Mouse (Mus musculus) neural tube, embryonic 11.5 days (tissue): Measurements from ENCODE around the gene Heatr3. TPM values are rescaled to one million over a fixed set of nuclear protein-coding genes. Genes with fewer than 3 reads are reported as not detected.
"Not testable (repeated sequence)": the region's sequence is repeated elsewhere in the genome, so short reads cannot be mapped to it uniquely, and the experiment has no call there.

ENCODE experiments used
- ATAC-seq: fragments of 200-750 bp; cut with Nextera tagmentation; 2 replicates; pipeline ENCODE4 v1.8.0; 2017; ENCODE audit warnings: moderate number of reproducible peaks, mild to moderate bottlenecking, moderate TSS enrichment, moderate library complexity; ENCODE audit not compliant: insufficient read depth, low FRiP score, low TSS enrichment
- DNase-seq: peaks from one replicate; pipeline ENCODE4 v3.0.0-alpha.2; 2015; ENCODE audit warnings: low spot score
- H3K27ac ChIP-seq: fragments of 300-500 bp; sonication (generic); 2 replicates; pipeline ENCODE4 v1.5.1; 2014; ENCODE audit warnings: low read depth, mild to moderate bottlenecking, low read length
- H3K27me3 ChIP-seq: fragments of 300-500 bp; sonication (generic); 2 replicates; pipeline ENCODE4 v1.6.1; 2014; ENCODE audit warnings: mild to moderate bottlenecking, low read length, mixed read lengths; ENCODE audit not compliant: control insufficient read depth, insufficient read depth
- H3K36me3 ChIP-seq: fragments of 300-500 bp; sonication (generic); 2 replicates; pipeline ENCODE4 v1.6.1; 2014; ENCODE audit warnings: mild to moderate bottlenecking, low read length, moderate library complexity, mixed read lengths; ENCODE audit not compliant: control insufficient read depth, insufficient read depth
- H3K4me1 ChIP-seq: fragments of 300-500 bp; sonication (generic); 2 replicates; pipeline ENCODE4 v1.6.1; 2014; ENCODE audit warnings: low read length, mixed read lengths; ENCODE audit not compliant: control insufficient read depth, insufficient read depth
- H3K4me2 ChIP-seq: fragments of 300-500 bp; sonication (generic); 2 replicates; pipeline ENCODE4 v1.6.1; 2014; ENCODE audit warnings: low read depth, mild to moderate bottlenecking, moderate library complexity
- H3K4me3 ChIP-seq: fragments of 300-500 bp; sonication (generic); 2 replicates; pipeline ENCODE4 v1.5.1; 2014; ENCODE audit warnings: low read depth, low read length
- H3K9ac ChIP-seq: fragments of 300-500 bp; sonication (generic); 2 replicates; pipeline ENCODE4 v1.6.1; 2014; ENCODE audit warnings: mild to moderate bottlenecking, low read length
- H3K9me3 ChIP-seq: fragments of 300-500 bp; sonication (generic); 2 replicates; pipeline ENCODE4 v1.6.1; 2016; ENCODE audit warnings: low read length; ENCODE audit not compliant: control insufficient read depth
- WGBS: fragments of 180-500 bp; shearing (Covaris S2); extraction: QIAGEN DNeasy Blood & Tissue Kit; methylation state at CpG from one replicate; pipeline ENCODE4 v1.1.7; 2014; 5-methylcytosine and 5-hydroxymethylcytosine counted together
- polyA plus RNA-seq: library from polyadenylated mRNA; unstranded; fragments of >200 nt; fragmentation: Nextera tagmentation; extraction: Ambion mirVana; gene quantifications from 2 replicates; pipeline ENCODE4 v1.2.1, GENCODE M21; 2014

The Heatr3 gene
- polyA plus RNA-seq, 1 experiment from 2014 or later = 54.5 TPM

DNA sequence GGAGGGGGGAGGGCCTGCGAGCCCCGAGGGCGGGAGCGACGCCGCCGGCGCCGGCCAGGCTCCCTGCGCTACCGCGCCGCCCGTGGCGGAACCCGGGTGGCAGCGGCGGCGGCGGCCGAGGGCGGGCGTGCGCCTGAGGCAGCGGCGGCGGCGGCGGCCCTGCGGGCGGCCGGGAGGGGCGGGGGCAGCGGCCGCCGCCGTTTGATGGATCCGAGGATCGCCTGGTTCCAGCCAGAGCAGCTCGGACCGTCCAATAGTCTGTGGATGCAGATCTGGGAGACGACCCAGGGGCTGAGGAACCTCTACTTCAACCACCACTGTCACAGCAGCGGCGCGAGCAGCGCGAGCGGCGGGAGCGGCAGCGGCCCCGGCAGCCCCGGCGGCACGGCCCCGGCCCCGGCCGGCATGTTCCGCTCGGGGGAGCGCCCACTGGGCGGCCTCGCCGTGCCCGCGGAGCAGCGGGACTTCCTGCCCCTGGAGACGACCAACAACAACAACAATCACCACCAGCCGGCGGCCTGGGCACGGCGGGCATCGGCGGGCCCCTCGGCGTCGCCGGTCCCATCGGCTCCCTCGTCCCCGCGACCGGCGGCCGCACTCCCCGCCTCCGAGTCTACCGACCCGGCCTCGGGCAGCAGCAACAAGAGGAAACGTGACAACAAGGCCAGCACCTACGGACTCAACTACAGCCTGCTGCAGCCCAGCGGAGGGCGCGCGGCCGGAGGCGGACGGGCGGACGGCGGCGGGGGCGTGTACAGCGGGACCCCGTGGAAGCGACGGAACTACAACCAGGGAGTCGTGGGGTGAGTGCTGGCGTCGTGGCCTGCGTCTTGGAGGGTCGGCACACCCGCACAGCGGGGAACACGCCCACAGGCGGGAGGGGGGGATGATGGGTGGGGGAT, 62.3 kb downstream of the Heatr3 start:
- Histone ChIP-seq H3K9me3 (no peaks in the 10 kb centered on the region), H3K9ac (peak overlapping the region; percentile 82), H3K36me3 (no peaks in the 10 kb centered on the region), H3K4me1 (peaks cover 14% of the 10 kb centered on the region), H3K27me3 (no peaks in the 10 kb centered on the region), H3K4me3 (peak overlapping the region; percentile 94), H3K4me2 (peak overlapping the region; percentile 88), H3K27ac (peak overlapping the region; percentile 97)
- DNase-seq = peak; percentile 50
- WGBS = under 1% methylated on average over 70 of the region's 117 CpGs
- ATAC-seq = peak; percentile 65

DNA sequence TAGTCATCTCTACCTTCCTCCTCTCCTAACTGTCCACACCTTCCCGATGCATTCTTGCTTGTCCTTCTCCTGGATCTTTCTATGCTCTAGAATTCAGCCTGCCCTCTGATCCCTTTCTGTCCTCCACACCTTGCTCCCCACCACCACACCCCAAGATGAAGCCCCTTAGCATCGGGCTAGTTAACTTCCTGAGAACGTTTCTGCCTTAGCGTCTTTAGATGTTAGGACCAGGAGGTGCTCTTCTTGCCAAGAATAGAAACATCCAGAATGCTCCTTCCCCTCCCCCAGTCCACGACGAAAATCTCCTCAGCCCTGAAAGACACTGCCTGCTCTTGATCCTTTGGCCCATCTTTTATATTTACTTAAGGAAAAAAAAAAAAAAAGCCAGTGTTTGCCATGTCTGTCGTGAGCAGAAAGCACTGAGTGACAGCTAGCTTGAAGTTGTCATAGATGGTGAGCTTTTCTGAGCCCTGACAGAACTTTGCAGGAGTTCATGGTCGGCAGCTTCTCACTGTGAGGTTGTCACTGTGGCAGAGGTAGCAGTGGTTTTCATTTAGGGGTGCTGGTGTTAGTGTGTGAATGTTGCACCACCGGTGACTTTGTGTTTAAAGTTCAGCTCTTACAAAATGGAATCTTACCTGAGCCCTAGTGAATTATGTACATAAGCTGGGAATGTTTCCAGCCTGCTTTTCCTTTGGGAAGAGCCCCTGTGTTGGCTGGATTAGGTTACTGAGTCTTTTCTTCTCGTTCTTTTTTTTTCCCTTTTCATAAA, 63.3 kb downstream of the Heatr3 start:
- Histone ChIP-seq H3K36me3 (no peaks in the 10 kb centered on the region), H3K4me3 (peak overlapping the region; percentile 94), H3K4me1 (peaks cover 14% of the 10 kb centered on the region), H3K27ac (no peak overlapping the region), H3K4me2 (peak overlapping the region; percentile 88), H3K9me3 (no peaks in the 10 kb centered on the region), H3K9ac (peak overlapping the region; percentile 82; the same call in 1 of the 2 replicates), H3K27me3 (no peaks in the 10 kb centered on the region)
- ATAC-seq = no peak
- no peak for DNase-seq
- WGBS = 36% methylated on average over 10 of the region's 10 CpGs

DNA sequence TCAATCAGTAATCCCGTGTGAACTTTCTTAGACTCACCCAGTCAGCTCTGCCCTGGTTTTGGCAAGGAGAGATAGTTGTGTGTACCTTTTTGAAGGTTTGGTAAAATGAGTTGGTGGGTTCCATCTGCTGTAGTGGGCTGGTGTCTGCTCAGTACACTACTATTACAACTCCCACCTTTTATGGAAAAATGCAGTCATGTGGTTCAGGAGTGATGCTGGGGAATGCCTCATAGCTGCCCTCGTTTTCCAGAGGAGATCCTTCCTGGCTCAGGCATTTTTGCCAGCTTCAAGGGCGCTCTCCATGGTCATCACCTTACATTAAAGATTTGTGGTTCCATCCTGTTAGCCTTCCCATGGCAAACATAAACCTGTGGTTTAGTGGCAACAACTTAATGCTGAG, 64.0 kb downstream of the Heatr3 start:
- H3K4me1 ChIP-seq = peaks cover 14% of the 10 kb centered on the region
- H3K27me3 ChIP-seq = no peaks in the 10 kb centered on the region
- 66% methylated on average over 3 of the region's 3 CpGs for WGBS
- H3K9ac ChIP-seq = no peak overlapping the region
- no peak overlapping the region for H3K4me3 ChIP-seq
- H3K4me2 ChIP-seq = no peak overlapping the region
- H3K36me3 ChIP-seq = no peaks in the 10 kb centered on the region
- ATAC-seq (no peak), DNase-seq (no peak)
- no peaks in the 10 kb centered on the region for H3K9me3 ChIP-seq
- no peak overlapping the region for H3K27ac ChIP-seq

DNA sequence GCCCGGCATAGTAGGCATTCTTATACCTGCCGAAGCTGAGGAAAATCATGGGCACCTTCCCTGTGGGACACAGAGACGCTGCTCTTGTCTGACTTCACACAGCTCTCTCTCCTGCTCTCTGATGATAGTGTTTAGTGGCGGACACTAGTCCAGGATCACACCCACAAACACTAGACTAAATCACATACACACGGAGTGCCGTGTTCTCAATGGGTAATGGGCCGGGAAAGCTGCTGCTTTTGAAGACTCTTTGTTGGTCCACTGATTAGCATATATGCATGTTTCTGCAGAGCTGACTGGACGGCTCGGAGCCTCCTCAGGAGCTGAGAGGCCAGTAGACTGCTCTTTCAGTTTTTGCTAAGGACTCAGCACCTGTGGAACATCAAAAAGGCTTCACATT, 68.4 kb downstream of the Heatr3 start:
- H3K9ac ChIP-seq = no peak overlapping the region
- H3K36me3 ChIP-seq = no peaks in the 10 kb centered on the region
- no peaks in the 10 kb centered on the region for H3K27me3 ChIP-seq
- no peak overlapping the region for H3K27ac ChIP-seq
- no peak overlapping the region for H3K4me3 ChIP-seq
- no peak overlapping the region for H3K4me2 ChIP-seq
- WGBS = 74% methylated on average over 9 of the region's 9 CpGs
- peaks cover 6% of the 10 kb centered on the region for H3K4me1 ChIP-seq
- ATAC-seq = no peak
- DNase-seq = no peak
- no peaks in the 10 kb centered on the region for H3K9me3 ChIP-seq

- Histone ChIP-seq H3K27ac (no peak overlapping the region), H3K4me3 (no peak overlapping the region), H3K36me3 (no peaks in the 10 kb centered on the region), H3K9me3 (no peaks in the 10 kb centered on the region), H3K4me1 (no peaks in the 10 kb centered on the region), H3K27me3 (no peaks in the 10 kb centered on the region), H3K4me2 (no peak overlapping the region), H3K9ac (no peak overlapping the region)
- ATAC-seq (no peak), DNase-seq (no peak)
- WGBS = 94% methylated on average over 7 of the region's 7 CpGs
Observed at GRCm38 (mm10) chr8:88207121-88207821, 69.6 kb downstream of the Heatr3 start.

DNA sequence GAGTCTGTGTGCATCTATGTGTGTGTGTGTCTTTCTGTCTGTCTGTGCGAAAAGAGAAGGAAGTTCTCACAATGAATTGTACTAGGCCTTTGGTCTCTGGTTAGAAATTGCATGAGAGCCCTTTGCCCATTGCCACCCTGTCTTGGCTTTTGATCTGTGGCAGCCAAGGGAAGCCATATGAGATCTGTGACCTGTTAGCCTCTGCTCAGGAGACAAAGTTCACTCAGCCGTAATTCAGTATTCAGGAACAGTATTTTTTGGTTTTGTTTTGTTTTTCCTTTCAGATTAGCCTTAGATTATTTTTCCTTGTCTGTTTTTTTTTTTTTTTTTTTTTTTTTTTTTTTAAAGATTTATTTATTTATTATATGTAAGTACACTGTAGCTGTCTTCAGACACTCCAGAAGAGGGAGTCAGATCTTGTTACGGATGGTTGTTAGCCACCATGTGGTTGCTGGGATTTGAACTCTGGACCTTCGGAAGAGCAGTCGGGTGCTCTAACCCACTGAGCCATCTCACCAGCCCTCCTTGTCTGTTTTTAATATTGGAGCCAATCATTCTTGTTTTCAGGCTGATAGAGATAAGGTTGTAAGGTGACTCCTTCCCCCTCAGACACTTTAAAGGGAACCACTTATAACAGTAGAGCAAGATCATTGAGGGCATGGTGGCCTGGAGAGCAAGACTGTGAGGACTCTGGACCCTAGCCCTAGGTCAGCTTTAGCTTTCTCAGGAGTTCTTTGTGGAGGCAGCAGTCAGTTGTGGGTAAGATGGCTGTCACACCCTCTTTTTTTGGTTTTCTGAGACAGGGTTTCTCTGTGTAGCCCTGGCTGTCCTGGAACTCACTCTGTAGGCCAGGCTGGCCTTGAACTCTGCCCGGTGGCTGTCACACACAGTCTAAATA, 72.5 kb downstream of the Heatr3 start:
- not testable (repeated sequence) for H3K9me3 ChIP-seq, H3K9ac ChIP-seq, H3K4me2 ChIP-seq, H3K4me3 ChIP-seq, H3K36me3 ChIP-seq, ATAC-seq, DNase-seq, H3K27me3 ChIP-seq, H3K27ac ChIP-seq, H3K4me1 ChIP-seq
- 91% methylated on average over 5 of the region's 6 CpGs for WGBS

- Histone ChIP-seq H3K4me3 (no peak overlapping the region), H3K9me3 (no peaks in the 10 kb centered on the region), H3K9ac (no peak overlapping the region), H3K27ac (no peak overlapping the region), H3K4me2 (no peak overlapping the region), H3K36me3 (no peaks in the 10 kb centered on the region), H3K4me1 (peaks cover 17% of the 10 kb centered on the region), H3K27me3 (no peaks in the 10 kb centered on the region)
- 66% methylated on average over 4 of the region's 4 CpGs for WGBS
- DNase-seq (no peak), ATAC-seq (no peak)
Observed at GRCm38 (mm10) chr8:88221353-88221752, 83.7 kb downstream of the Heatr3 start.
